In the genomic region with DNA sequence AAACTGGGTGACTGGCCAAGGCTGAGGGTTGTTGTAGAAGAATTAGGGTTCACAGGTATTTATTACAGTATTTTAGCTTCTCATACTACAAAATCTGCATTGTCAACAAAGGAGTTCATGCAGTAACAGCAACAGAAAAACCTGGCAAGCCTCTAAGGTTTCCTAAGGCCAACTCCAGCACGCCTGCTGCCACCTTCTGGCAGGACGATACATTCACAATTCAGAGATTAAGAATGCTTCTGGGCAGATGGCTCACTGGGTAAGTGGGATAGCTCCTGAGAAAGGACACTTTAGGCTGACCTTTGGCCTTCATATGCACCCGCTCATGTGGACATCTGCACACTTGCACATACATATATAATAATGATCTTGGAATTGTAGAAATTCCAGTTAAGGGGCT, we compare ENCODE assay signal across 8 mouse cellular contexts. TPM values are rescaled to one million over a fixed set of nuclear protein-coding genes. Genes with fewer than 3 reads are reported as not detected.
A peak's percentile ranks its signal among the peaks of the same experiment; 100 is the strongest.
DNase-seq lines count a peak whose midpoint lies in the region; TF ChIP-seq lines count a peak whose summit lies in the region.
"Had no signal": no experiment of that assay in that cellular context is flagged by ENCODE, and none has a peak within 500 bp of the region (broad histone marks: within the 10 kb centered on the region; RNA-seq: fewer than 3 reads in every experiment).

No protein-coding gene starts in this region.

- H3K4me1 ChIP-seq in liver, adult 2 months (ENCODE audit: control insufficient read depth, insufficient read depth, low read length), result no peaks in the 10 kb centered on the region

- H3K27me3 ChIP-seq in liver, adult 2 months (ENCODE audit: control insufficient read depth, insufficient read depth, low read length), result no peaks in the 10 kb centered on the region

- 17% methylated on average over 3 of the region's 3 CpGs for WGBS in liver, adult 2 months

- TF ChIP-seq CTCF in liver, adult 2 months (IDR thresholded peaks at IDR 0.05; ENCODE audit: low read depth, low read length), result peak; percentile 80

- peak; percentile 13 for DNase-seq in right cerebral cortex, adult 18-20 months
- DNase-seq in right cerebral cortex, postnatal 36 days (ENCODE audit: low spot score in 2 of 2), result no peak
- peak; percentile 83 for DNase-seq in adipocyte (ENCODE audit: low spot score)
- peak; percentile 79 for DNase-seq in embryo, embryonic 10 days (ENCODE audit: low spot score)
- DNase-seq in induced T-regulatory cell, adult 2 months (ENCODE audit: low read depth), result peak; percentile 64
- peak; percentile 74 for DNase-seq in liver, adult 2 months (ENCODE audit: extremely low read depth, low read depth, low spot score)
- peak; percentile 44 for DNase-seq in retina, postnatal 7 days (ENCODE audit: low read depth, low spot score)

- no peak overlapping the region for H3K9ac ChIP-seq in liver, adult 2 months (ENCODE audit: low read depth, low read length)

- H3K79me2 ChIP-seq in liver, adult 2 months (ENCODE audit: control insufficient read depth, insufficient read depth, low read length), result peaks cover 7% of the 10 kb centered on the region; the same call in 1 of the 2 replicates

- no peak overlapping the region for H3K27ac ChIP-seq in liver, adult 2 months (replicated peaks; ENCODE audit: insufficient read depth, low read depth, low read length)

- H3K4me3 ChIP-seq in liver, adult 2 months (ENCODE audit: insufficient read depth, low read depth, low read length), result no peak overlapping the region

- no peak for TF ChIP-seq POLR2A in liver, adult 2 months (IDR thresholded peaks at IDR 0.05; ENCODE audit: extremely low read depth, insufficient read depth, low read length)

- peaks cover 59% of the 10 kb centered on the region for H3K36me3 ChIP-seq in liver, adult 2 months (ENCODE audit: control insufficient read depth, insufficient read depth, low read length)

RNA-seq across cellular contexts. Expression of a gene that starts 9.3 kb away (rescaled TPM):
- 191 and 195 TPM in 2 replicates for total RNA-seq in liver, adult 2 months (2014; rRNA removed)
- polyA plus RNA-seq in liver, adult 2 months (2012; rRNA removed), result 122 and 156 TPM in 2 replicates

RNA-seq across cellular contexts. Expression of a gene that starts 9.3 kb away (rescaled TPM):
- total RNA-seq in liver, adult 2 months (2014; rRNA removed), result 21.0 and 25.1 TPM in 2 replicates
- 2.8 TPM in 2 replicates for polyA plus RNA-seq in liver, adult 2 months (2012; rRNA removed)

RNA-seq across cellular contexts. Expression of a gene that starts 32.8 kb away (rescaled TPM):
- total RNA-seq in liver, adult 2 months (2014; rRNA removed), result 134 and 142 TPM in 2 replicates
- 39.6 and 43.1 TPM in 2 replicates for polyA plus RNA-seq in liver, adult 2 months (2012; rRNA removed)

RNA-seq across cellular contexts. Expression of a gene that starts 50.6 kb away (rescaled TPM):
- total RNA-seq in liver, adult 2 months (2014; rRNA removed), result not detected in 2 replicates
- polyA plus RNA-seq in liver, adult 2 months (2012; rRNA removed), result not detected in 2 replicates
- polyA plus RNA-seq: gonadal fat pad, adult 2 months had no signal

Comparison
In these comparisons a context has a peak if more than half of its experiments do, and no peak if none do; other contexts are left out.
1. DNase-seq: peak in right cerebral cortex, adult 18-20 months (single experiment), adipocyte (single experiment), embryo, embryonic 10 days (single experiment), induced T-regulatory cell, adult 2 months (single experiment), liver, adult 2 months (single experiment) and retina, postnatal 7 days (single experiment); none in right cerebral cortex, postnatal 36 days (0 of 2).